Mouse (Mus musculus) CH12.LX (cell line): ENCODE results near the gene Cacnb2. TPM values are rescaled to one million over a fixed set of nuclear protein-coding genes. Genes with fewer than 3 reads are reported as not detected.
A peak's percentile ranks its signal among the peaks of the same experiment; 100 is the strongest.

Experiments used
- DNase-seq: peaks from one replicate; pipeline ENCODE4 v3.0.0-alpha.2; 2013; ENCODE audit errors: extremely low read depth
- H3K27ac ChIP-seq: 2 replicates; pipeline ENCODE4 v1.5.1; 2012; ENCODE audit warnings: low read depth, mild to moderate bottlenecking, control low read depth, moderate library complexity; ENCODE audit not compliant: insufficient read depth
- H3K27me3 ChIP-seq: replicated peaks from 2 replicates; pipeline ENCODE3; 2012; ENCODE audit warnings: inconsistent platforms
- H3K36me3 ChIP-seq, 2 experiments: replicated peaks in 1 of 2; 2 replicates each; pipeline versions ENCODE3 to v1.6.1; 2012; ENCODE audit warnings: inconsistent platforms in 1 of 2, low read length in 1 of 2, mild to moderate bottlenecking in 1 of 2, mixed read lengths in 1 of 2, moderate library complexity in 1 of 2; ENCODE audit not compliant: control insufficient read depth in 1 of 2, insufficient read depth in 1 of 2
- H3K4me1 ChIP-seq, 2 experiments: 2 replicates each; pipeline ENCODE4 v1.6.1; 2012; ENCODE audit warnings: inconsistent platforms in 1 of 2, moderate library complexity in 1 of 2; ENCODE audit not compliant: insufficient read depth in 2 of 2, control insufficient read depth in 1 of 2
- H3K4me2 ChIP-seq: 2 replicates; pipeline ENCODE4 v1.6.1; 2012; ENCODE audit warnings: low read depth, mild to moderate bottlenecking, control low read depth; ENCODE audit not compliant: poor library complexity, insufficient read depth, severe bottlenecking
- H3K4me3 ChIP-seq, 3 experiments: fragments of 150-350 bp in 1 of 3; sonication (generic) in 1 of 3; replicated peaks in 1 of 3; 2 replicates each; pipeline versions ENCODE3 to v1.5.1; 2011 to 2012; ENCODE audit warnings: low read depth in 2 of 3, low read length in 2 of 3, mild to moderate bottlenecking in 2 of 3, moderate library complexity in 2 of 3, control low read depth in 1 of 3, improper control_type of control experiment in 1 of 3, inconsistent platforms in 1 of 3, mixed read lengths in 1 of 3; ENCODE audit not compliant: poor library complexity in 1 of 3
- H3K79me2 ChIP-seq: replicated peaks from 2 replicates; pipeline ENCODE4 v1.6.1; 2012; ENCODE audit warnings: mild to moderate bottlenecking, moderate library complexity; ENCODE audit not compliant: control insufficient read depth, poor library complexity, insufficient read depth, severe bottlenecking; ENCODE audit errors: extremely low read depth
- H3K9ac ChIP-seq: 2 replicates; pipeline ENCODE4 v1.6.1; 2012; ENCODE audit warnings: low read depth, mild to moderate bottlenecking, control low read depth, moderate library complexity; ENCODE audit not compliant: insufficient read depth
- H3K9me3 ChIP-seq: replicated peaks from 2 replicates; pipeline ENCODE3; 2012; ENCODE audit warnings: low read length, inconsistent platforms, mixed read lengths
- BHLHE40 ChIP-seq: IDR thresholded peaks from 2 replicates; pipeline ENCODE4 v1.6.1; 2011; ENCODE audit warnings: mild to moderate bottlenecking, low read depth, low read length, improper control_type of control experiment
- CHD2 ChIP-seq: IDR thresholded peaks from 2 replicates; pipeline ENCODE4 v1.6.1; 2011; ENCODE audit warnings: low read length, improper control_type of control experiment
- CTCF ChIP-seq, 2 experiments: IDR thresholded peaks in 1 of 2; conservative IDR thresholded peaks in 1 of 2; 2 replicates each; pipeline ENCODE4 v1.5.1; 2011 to 2012; ENCODE audit warnings: low read depth in 2 of 2, low read length in 2 of 2, improper control_type of control experiment in 1 of 2, inconsistent platforms in 1 of 2, mild to moderate bottlenecking in 1 of 2, moderate library complexity in 1 of 2
- E2F4 ChIP-seq: IDR thresholded peaks from 2 replicates; pipeline ENCODE4 v1.6.1; 2011; ENCODE audit warnings: low read depth, low read length, improper control_type of control experiment; ENCODE audit not compliant: insufficient replicate concordance
- ETS1 ChIP-seq: conservative IDR thresholded peaks from 2 replicates; pipeline ENCODE4 v1.6.1; 2012; ENCODE audit warnings: low read depth, mild to moderate bottlenecking, inconsistent platforms, low read length, improper control_type of control experiment, moderate library complexity
- JUN ChIP-seq: IDR thresholded peaks from 2 replicates; pipeline ENCODE4 v1.6.1; 2011; ENCODE audit warnings: low read depth, mild to moderate bottlenecking, low read length, improper control_type of control experiment, moderate library complexity; ENCODE audit not compliant: insufficient read depth
- MAFK ChIP-seq: IDR thresholded peaks from 2 replicates; pipeline ENCODE4 v1.6.1; 2011; ENCODE audit warnings: low read length, improper control_type of control experiment; ENCODE audit not compliant: insufficient replicate concordance
- MAX ChIP-seq: IDR thresholded peaks from 2 replicates; pipeline ENCODE4 v1.6.1; 2011; ENCODE audit warnings: low read length, improper control_type of control experiment
- NELFE ChIP-seq: IDR thresholded peaks from 2 replicates; pipeline ENCODE4 v1.6.1; 2011; ENCODE audit warnings: low read depth, low read length, improper control_type of control experiment
- POLR2AphosphoS2 ChIP-seq: IDR thresholded peaks from 2 replicates; pipeline ENCODE4 v1.6.1; 2011; ENCODE audit warnings: low read depth, low read length, improper control_type of control experiment
- RAD21 ChIP-seq: IDR thresholded peaks from 2 replicates; pipeline ENCODE4 v1.6.1; 2011; ENCODE audit warnings: low read depth, mild to moderate bottlenecking, low read length, improper control_type of control experiment, moderate library complexity
- SIN3A ChIP-seq: IDR thresholded peaks from 2 replicates; pipeline ENCODE4 v1.6.1; 2012; ENCODE audit warnings: low read length, improper control_type of control experiment, inconsistent platforms
- UBTF ChIP-seq: IDR thresholded peaks from 2 replicates; pipeline ENCODE4 v1.6.1; 2012; ENCODE audit warnings: low read depth, mild to moderate bottlenecking, inconsistent platforms, low read length, improper control_type of control experiment, moderate library complexity
- ZNF384 ChIP-seq: IDR thresholded peaks from 2 replicates; pipeline ENCODE4 v1.6.1; 2012; ENCODE audit warnings: low read depth, low read length, improper control_type of control experiment, inconsistent platforms
- dilution Hi-C: fragments of 300-500 bp; cut with MboI; formaldehyde crosslinking; loops from 2 replicates; pipeline ENCODE4 v1.14.3; 2020; ENCODE audit warnings: low sequenced_read_pairs; ENCODE audit not compliant: extremely low pct_unique_long_range_greater_than_20kb, extremely low pct_ligation_motif_present
- in situ Hi-C: fragments of 300-500 bp; cut with MboI; formaldehyde crosslinking; loops from 3 replicates; pipeline ENCODE4 v1.14.3; 2019; ENCODE audit warnings: low sequenced_read_pairs, low pct_ligation_motif_present, low pct_unique_long_range_greater_than_20kb, mixed read lengths
- polyA plus RNA-seq: library from polyadenylated mRNA; unstranded; fragments of >175 nt; gene quantifications from 2 replicates; pipeline ENCODE4 v1.2.1, GENCODE M21; 2012; ENCODE audit warnings: low read depth; ENCODE audit not compliant: insufficient read length
- total RNA-seq, 2 experiments: library from RNA; depleted of rRNA; stranded (reverse); fragments of 300-350 nt in 1 of 2; fragments of >200 nt in 1 of 2; gene quantifications; 2 replicates each; pipeline ENCODE4 v1.2.3; 2012 to 2014

Gene Cacnb2
- total and polyA plus RNA-seq, 3 experiments, result 0.42 to 2.8 (median 0.93) TPM

- dilution Hi-C loops, result no loop called here
- Histone ChIP-seq H3K4me3 (peak overlapping the region in 2 of 3 experiments; percentile 40 to 58), H3K36me3 (no peaks in the 10 kb centered on the region), H3K9me3 (no peaks in the 10 kb centered on the region), H3K4me2 (peak overlapping the region; percentile 88), H3K27me3 (peaks cover 2% of the 10 kb centered on the region), H3K4me1 (peaks cover 4 to 14% of the 10 kb centered on the region in 2 experiments; a peak in 2 of 4 replicates), H3K79me2 (no peaks in the 10 kb centered on the region), H3K9ac (no peak overlapping the region), H3K27ac (no peak overlapping the region)
- peak; percentile 3 for TF ChIP-seq RAD21
- no peak for TF ChIP-seq POLR2AphosphoS2
- peak; percentile 45; the same call in 1 of the 2 replicates for TF ChIP-seq MAX
- TF ChIP-seq CTCF (conservative IDR thresholded peaks at IDR 0.05 in 1 of 2, IDR thresholded peaks at IDR 0.05 in 1 of 2; ENCODE audit: low read depth in 2 of 2, low read length in 2 of 2), result peak in 1 of 2 experiments; percentile 32; a peak in 2 of 4 replicates
- in situ Hi-C loops, result no loop called here
- peak; percentile 35 for DNase-seq
Measured at GRCm38 (mm10) chr2:14603784-14604781, 1.2 kb downstream of the Cacnb2 start.

GRCm38 (mm10) chr2:14604791-14605190, 1.9 kb downstream of the Cacnb2 start:
- Histone ChIP-seq H3K27ac (no peak overlapping the region), H3K4me2 (peak overlapping the region; percentile 88), H3K9me3 (no peaks in the 10 kb centered on the region), H3K27me3 (peaks cover 2% of the 10 kb centered on the region), H3K79me2 (no peaks in the 10 kb centered on the region), H3K4me1 (peaks cover 4 to 14% of the 10 kb centered on the region in 2 experiments; a peak in 2 of 4 replicates), H3K36me3 (no peaks in the 10 kb centered on the region), H3K9ac (no peak overlapping the region), H3K4me3 (peak overlapping the region in 1 of 3 experiments; percentile 58)
- TF ChIP-seq SIN3A (no peak), E2F4 (no peak), UBTF (no peak), NELFE (no peak), POLR2AphosphoS2 (no peak), ETS1 (no peak), RAD21 (no peak), BHLHE40 (no peak), ZNF384 (no peak), CHD2 (no peak), JUN (no peak), MAFK (no peak)
- no peak for DNase-seq
- in situ Hi-C loops, result no loop called here
- dilution Hi-C loops, result no loop called here
